Mouse (Mus musculus): Measurements from ENCODE around the gene Carmil3.

The Carmil3 gene

DNA sequence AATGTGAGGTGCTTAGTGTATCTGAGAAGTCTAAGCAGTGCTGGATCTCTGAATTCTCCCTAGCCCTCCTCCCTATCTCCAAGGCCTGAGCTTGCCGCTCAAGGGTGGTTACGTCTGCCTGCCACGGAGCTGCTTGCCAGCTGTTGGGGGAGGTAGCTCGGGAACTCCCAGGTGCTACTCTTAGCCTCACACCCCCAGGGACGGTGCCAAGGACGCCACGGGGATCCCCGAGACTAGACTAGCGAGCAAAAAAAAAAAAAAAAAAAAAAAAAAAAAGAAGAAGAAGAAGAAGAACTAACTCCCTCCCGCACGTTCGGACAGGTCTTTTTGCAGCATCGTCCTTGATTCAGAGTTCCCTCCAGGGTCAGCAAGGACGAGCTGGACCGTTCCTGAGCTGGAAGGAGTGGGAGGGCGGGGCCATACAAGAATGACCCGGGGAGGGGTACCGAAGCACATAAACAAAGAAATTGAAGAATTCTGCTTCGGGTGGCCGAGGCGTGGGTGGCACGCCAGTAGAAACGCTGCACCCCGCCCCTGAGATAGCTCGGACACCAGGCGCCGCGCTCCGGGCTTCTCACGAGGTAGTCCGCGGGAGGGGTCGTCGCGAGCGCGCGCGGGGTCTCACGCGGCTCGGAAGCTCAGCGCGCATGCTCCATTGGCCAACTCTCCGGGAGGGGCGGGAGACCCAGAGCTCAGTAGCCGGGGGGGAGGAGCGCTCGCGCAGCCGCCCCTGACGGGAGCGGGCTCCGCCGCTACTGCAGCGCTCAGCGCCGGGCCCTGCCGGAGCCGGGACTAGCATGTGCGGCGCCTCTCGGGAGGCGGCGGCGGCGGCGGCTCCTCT lies at the start of gene Carmil3:
Gene Carmil3, plus strand, starts transcription at position 291 of the 841 bp plus-strand sequence.
- peak; percentile 34 for DNase-seq (ENCODE audit: low spot score)

DNA sequence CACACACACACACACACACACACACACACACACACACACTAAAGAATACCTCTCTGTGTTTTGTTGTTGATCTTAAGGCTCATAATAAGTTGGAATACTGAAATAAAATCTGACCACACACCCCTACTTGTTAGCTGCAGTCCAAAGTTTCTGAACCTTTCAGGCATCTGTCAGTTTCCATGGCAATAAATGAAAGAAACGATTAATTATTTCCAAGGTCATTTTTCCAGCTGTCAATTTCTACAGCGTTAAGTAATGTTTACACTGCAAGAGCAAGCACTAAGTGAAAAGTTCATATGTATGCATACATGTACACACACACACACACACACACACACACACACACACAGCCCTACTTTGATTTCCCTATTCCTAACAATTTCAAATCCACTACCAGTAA lies 32.8 kb upstream of the Carmil3 start:
- DNase-seq (ENCODE audit: low spot score): no peak

DNA sequence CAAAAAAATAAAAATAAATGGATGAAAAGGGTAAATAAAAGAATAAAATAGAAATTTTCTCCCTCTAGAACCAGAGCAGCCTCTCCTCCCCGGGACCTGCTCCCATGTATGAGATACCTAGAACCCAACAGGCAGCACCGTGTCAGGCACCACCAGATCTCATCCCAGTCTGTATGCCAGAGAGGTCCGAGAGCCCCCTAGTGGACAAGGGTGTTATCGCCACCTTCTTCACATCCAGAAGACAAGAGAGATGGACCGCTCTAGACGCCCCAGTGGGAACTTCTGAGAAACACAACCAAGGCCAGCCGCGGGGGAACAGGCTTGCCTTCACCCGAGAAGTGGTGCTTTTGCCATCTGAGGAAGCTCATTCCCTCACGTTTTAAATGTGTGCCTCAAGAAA lies 32.2 kb upstream of the Carmil3 start:
- DNase-seq (ENCODE audit: low spot score): no peak

DNA sequence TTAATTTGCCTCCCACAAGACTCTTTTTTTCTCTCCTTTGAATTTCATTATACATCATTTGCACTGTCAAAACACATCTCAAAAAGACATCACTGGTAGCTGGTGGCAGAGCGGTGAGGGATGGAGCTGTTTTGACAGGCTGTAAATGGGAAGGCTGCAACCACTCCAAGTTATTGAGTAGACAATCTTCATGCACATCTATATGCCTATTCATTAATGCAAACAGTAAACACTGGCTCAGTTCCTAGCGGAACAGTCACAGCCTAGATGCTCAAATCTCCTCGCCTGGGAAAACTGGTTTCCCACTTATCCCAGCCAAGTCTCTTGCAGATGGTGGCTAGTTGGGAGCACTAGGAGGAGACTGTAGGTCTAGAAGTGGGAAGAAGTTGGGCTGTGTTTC lies 31.7 kb upstream of the Carmil3 start:
- DNase-seq (ENCODE audit: low spot score): no peak

DNA sequence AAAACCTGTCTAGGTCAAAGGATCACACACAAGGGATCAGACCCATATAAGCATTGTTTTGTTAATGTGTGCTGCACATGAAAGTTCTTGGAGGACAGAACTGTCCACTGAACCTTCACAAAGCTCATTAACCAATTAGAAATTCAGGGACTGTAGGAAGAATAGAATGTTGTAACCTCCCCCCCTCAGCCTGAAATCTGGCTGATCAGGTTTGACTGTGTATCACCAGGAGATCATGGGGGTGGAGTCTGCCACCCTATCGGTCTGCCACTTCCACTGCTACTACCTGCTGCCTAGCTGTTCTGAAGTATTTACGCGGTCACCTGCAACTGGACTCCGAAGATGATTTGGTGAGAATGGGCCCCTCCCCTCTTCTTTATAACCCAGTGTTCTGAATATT lies 30.7 kb upstream of the Carmil3 start:
- no peak for DNase-seq (ENCODE audit: low spot score)

DNA sequence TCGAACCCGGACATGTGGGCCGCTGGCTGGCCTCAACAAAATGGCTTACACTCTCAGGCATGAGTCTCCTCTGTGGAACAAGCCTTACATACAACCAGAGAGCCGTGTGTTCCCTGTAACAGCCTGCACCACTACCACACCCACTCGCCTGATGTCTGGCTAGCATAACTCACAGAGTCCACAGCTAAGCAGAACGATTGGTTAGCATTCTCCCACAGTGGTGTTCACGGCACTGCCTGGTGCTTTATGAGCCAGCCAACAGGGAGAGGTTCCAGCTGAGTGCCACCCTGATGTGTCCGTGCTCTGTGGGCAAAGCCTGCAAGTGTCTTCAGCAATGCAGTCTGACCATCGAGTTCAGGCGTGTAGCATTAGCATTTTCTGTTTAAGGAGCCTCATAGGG lies 30.2 kb upstream of the Carmil3 start:
- DNase-seq (ENCODE audit: low spot score): no peak

- DNase-seq (ENCODE audit: low spot score): no peak
These were observed 28.7 kb upstream of the Carmil3 start for GRCm38 (mm10) chr14:55461757-55462156.

DNA sequence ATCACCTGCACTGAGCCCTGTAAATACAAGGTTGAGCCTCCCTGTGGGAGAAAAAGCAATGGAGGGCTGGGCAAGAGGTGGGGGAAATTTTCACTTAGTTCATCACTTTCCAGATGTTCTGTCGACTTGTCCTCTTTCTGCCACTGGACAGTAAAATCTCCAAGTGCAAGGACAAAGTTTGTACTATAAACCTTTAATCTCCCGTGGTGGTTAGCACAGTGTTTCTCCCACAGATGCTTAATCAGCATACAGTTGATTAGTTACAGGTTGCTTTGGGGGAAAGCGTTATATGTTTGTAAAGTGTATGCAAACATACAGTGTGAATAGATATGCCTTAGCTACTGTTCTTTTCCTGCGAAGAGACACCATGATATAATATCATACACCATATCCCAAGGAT lies 24.0 kb upstream of the Carmil3 start:
- DNase-seq (ENCODE audit: low spot score): no peak

DNA sequence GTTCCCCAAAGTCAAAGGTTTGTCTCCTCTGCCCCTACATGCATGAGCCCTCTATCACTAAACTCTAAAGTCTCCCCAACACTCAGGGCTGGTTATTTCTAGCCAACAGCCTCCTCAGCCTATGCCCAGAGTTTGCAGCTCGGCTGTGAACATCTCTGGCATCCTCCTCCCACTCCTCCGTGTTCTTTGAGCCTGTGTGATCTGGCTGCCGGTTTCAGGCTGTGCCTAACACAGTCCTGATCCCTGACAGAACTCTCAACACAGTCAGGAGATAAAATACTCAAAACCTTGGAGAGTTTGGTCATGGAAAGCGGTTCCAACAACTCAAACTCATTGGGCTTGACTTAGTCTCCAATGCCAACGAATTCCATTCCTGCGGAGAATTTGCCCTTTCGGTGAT lies 23.3 kb upstream of the Carmil3 start:
- DNase-seq (ENCODE audit: low spot score): no peak

- DNase-seq (ENCODE audit: low spot score): no peak
These were observed 22.1 kb upstream of the Carmil3 start for GRCm38 (mm10) chr14:55468301-55468741.

DNA sequence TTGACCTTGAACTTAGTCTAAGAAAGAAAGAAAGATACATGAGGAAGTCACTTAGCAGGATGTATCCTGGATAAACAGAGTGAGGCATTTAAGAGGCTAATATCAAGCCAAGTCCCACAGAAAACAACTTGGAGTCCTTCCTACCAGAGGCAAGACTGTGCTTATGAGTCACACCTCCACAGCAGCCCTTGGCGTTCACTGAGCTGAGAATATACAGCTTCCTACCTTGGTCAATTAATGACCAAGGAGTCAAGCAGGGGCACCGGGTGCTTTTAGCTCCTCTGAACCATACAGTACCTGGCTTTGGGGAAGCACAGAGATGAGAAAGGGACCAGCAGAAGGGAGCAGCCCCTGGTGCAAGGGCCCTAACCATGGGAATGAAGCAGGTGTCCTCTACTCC lies 21.4 kb upstream of the Carmil3 start:
- no peak for DNase-seq (ENCODE audit: low spot score)

DNA sequence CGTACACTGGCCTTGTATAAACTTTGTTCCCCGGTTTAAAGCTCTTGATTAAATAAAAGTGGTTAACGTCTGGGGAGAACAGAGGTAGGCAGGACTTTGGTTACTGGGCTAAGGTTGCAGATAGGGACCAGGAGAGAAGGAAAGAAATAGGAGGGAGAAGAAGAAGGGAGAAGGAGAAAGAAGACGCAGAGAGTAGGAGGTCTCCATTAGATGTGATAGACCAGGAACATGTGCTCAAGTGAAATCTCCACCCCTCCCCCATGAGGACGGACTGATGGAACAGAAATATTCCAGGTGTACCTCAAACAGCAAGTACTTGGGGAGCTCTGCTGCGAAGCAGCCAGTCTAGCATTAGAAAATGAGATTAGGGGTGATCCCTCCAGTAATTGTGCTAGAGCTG lies 20.6 kb upstream of the Carmil3 start:
- no peak for DNase-seq (ENCODE audit: low spot score)

DNA sequence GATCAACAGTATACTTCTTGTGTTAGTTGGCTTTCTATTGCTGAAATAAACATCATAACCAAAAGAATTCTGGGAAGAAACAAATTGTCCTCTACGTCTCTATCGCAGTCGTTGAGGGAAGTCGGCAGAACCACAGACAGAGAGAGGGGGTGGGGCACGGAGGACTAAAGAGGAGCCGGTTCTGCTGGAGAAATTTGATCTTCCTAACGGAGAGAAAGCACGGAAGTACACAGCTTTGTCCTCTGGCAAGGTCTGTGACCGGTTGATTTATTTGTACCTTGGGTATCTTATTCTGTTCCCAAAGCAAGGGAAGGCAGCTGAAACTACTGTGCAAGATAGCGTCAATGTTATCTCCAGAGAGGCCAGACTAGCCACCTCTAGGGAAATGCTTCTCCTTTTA lies 19.6 kb upstream of the Carmil3 start:
- no peak for DNase-seq (ENCODE audit: low spot score)

DNA sequence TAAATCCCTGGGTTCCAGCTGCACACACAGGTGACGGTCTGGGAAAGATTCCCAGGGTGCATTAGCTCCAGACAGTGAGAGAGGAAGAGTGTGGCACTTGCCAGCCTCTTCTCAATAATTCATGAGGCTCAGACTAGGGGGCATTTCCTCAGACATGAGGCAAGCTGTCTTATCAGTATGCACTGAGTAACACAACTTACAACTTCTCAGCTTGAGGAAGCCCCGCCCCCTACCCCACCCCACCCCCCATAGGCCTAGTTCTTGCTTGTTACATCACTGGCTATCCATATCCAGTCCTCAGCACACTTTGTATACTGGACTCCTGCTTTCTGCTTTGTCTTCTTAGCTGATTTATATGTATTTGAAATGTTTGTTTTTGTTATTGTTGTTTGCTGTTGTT lies 14.8 kb upstream of the Carmil3 start:
- DNase-seq (ENCODE audit: low spot score): no peak

- no peak for DNase-seq (ENCODE audit: low spot score)
These were observed 13.0 kb upstream of the Carmil3 start for GRCm38 (mm10) chr14:55477421-55477820.

GRCm38 (mm10) chr14:55477829-55478228 lies 12.6 kb upstream of the Carmil3 start:
- no peak for DNase-seq (ENCODE audit: low spot score)

DNA sequence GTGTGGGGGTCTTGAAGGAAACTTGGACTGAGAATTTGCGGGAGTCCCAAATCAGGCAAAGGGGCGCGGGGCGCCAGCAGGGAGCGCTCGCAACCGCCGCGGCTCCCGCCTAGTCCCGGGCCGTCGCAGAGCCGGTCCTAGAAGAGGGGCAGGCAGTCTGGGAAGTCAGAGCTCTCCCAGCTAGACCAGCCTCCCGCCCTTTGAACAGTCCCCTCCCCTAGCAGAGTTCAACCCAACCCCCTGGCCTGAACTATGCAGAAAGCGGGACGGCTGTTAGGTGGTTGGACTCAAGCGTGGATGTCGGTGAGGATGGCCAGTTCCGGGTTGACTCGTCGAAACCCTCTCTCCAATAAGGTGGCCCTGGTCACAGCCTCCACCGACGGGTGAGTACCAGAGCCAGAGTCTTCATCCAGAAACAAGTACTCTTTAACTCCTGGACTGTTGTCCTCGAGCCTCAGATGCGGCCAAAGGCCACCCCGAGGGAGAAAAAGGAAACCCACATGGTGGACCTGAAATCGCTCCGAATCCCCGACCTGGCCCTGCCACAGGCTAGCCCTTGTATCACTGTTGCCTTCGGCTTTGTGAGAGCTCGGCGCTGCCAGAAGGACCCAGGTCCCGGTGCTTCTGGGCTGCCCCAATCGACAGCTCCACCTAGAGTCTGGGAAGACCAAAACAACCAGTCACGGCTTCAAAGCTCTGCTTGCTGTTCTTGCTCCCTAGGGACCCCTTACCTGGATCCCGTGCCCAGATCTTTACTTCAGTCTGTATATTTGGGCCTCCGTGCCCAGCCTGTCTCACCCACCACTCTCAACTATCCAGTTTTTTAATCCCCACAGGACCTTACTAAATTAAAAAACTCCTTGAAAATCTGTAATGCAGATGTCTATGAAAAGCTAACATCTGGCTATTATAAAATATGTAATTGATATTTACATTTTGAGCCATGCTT lies 11.5 kb upstream of the Carmil3 start, which contains the start of gene Dhrs4:
Gene Dhrs4, plus strand, starts transcription at position 108 of the 949 bp plus-strand sequence.
- peak; percentile 74 for DNase-seq (ENCODE audit: low spot score)

GRCm38 (mm10) chr14:55479629-55480028 lies 10.8 kb upstream of the Carmil3 start:
- no peak for DNase-seq (ENCODE audit: low spot score)

- no peak for DNase-seq (ENCODE audit: low spot score)
These were observed 5.9 kb upstream of the Carmil3 start for GRCm38 (mm10) chr14:55484430-55485085.

DNA sequence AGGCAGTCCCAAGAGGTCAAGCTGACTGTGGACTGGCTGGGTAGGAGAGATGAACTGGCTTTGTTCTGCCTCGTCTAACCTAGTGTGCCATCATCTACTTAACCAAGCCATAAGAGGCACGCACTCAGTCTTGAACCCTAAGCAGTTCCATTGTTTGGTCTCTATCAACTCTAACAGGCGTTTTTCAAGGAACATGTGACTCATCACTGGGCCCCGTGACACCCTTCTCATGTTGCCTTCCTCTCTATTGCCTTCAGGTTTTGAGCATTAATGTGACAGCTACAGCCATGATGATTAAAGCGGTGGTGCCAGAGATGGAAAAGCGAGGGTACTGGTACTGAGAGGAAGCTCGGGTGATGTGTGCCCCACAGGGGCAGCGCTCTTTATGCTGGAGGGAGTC lies 3.6 kb upstream of the Carmil3 start:
- DNase-seq (ENCODE audit: low spot score): no peak

DNA sequence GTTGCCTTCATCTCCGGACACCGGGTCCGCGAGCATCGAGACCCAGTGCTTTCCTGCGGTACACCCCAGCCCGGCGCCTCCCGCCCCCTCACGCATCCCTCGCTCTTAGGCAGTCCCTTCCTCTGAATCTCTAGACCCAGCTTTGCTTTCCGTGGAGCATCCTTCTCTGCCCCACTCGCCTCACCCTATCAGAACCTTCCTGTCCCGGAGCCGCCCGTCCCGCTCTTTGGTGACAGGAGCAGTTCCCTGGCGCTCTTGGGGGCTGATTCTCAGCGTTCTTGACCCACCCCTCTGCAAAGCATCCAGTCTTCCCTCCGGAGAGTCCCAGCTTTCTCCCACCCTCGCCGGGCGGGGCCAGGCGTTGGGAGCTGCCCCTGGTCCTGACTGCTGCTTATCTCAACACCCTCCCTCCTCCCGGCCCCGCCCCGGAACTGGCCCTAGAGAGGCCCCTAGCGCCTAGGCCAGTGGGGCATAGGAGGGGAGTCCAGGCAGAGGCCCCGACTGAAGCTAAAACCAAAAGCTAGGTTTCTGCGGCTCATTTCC lies 911 bp downstream of the Carmil3 start:
- DNase-seq (ENCODE audit: low spot score): no peak

DNA sequence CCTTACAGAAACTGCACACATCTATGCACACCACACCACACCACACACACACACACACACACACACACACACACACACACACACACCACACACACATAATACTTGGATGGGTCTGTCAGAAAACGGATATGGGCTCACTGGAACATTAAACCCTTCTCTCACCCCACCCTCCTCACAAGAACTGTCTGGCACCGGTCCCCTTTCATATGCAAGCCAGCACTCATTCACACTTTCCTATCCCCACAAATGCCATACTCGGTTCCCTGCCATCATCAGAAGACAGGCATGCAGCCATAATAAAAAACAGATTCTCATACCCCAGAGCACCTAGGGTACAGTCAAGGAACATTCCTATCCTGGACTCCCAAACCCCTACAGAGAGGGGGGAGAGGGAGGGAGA lies 1.7 kb downstream of the Carmil3 start:
- no peak for DNase-seq (ENCODE audit: low spot score)

All from ovary, postnatal 10 days (tissue).